Mouse (Mus musculus) brain, embryonic 14.5 days (tissue): ENCODE measurements at regions not wholly inside any gene's neighbourhood (a gene's known extent, or its start where the extent isn't known, plus 50 kb on each side); places are given as distances from the start of the nearest gene placed in this dataset.

ENCODE experiments used
- DNase-seq: peaks from one replicate; pipeline ENCODE4 v3.0.0-alpha.2; 2011; ENCODE audit warnings: low read depth
- CTCF ChIP-seq: fragments of 200-500 bp; IDR thresholded peaks from 2 replicates; pipeline ENCODE4 v1.5.1; 2012; ENCODE audit warnings: inconsistent platforms, mild to moderate bottlenecking, moderate library complexity, borderline replicate concordance; ENCODE audit not compliant: insufficient read depth, insufficient read length; ENCODE audit errors: extremely low read depth
- POLR2A ChIP-seq: fragments of 200-500 bp; IDR thresholded peaks from 2 replicates; pipeline ENCODE4 v1.6.1; 2012; ENCODE audit warnings: mild to moderate bottlenecking, inconsistent platforms, borderline replicate concordance; ENCODE audit not compliant: poor library complexity, insufficient read depth, insufficient read length, severe bottlenecking; ENCODE audit errors: extremely low read depth

DNA sequence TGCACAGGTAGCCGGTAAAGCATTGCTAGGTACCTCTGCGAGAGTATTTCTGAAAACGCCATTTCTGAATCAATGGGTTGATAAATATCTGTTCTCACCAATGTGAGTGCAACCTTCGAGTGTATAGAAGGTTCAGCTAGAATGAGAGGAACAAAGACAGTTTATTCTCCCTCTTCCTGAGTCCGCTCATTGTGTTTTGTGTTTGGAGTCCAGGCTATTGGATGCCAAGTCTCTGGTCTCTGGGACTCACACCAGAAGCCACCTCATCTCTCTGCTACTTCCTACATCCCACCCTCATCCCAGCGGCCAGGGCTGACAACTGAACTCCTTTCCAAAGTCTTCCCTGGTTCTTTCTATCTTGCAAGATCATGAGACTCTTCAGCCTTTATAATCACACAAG lies 62.7 kb downstream of the Lrrc30 start:
- TF ChIP-seq POLR2A = no peak
- no peak for TF ChIP-seq CTCF
- no peak for DNase-seq

- TF ChIP-seq CTCF = no peak
- no peak for TF ChIP-seq POLR2A
- DNase-seq = no peak
These were observed 66.3 kb downstream of the Lrrc30 start for GRCm38 (mm10) chr17:67566216-67566615.

DNA sequence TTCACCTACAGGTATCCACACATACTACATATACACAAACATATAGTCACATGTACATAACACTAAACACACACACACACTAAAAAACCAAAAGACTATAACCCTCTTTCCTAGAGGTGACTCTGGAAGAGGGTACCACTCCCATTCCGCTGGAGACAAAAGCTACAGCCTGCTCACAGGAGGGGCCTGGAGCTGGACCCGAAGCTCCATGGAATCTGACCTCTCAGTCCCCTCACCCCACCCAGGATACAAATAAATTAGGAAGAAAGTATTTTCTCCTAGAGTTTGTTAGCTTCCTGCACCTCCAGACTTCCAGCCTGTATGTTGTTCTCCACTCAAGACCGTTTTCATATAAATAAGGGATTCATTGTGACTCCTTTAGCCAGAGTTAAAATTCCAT lies 66.8 kb downstream of the Lrrc30 start:
- no peak for TF ChIP-seq CTCF
- TF ChIP-seq POLR2A = no peak

GRCm38 (mm10) chr17:67564845-67565244 lies 67.7 kb downstream of the Lrrc30 start:
- TF ChIP-seq POLR2A (no peak), CTCF (no peak)
- no peak for DNase-seq

More for the DNA sequence above, 66.8 kb downstream of the Lrrc30 start:
- DNase-seq = no peak

GRCm38 (mm10) chr17:67563036-67563435 lies 69.5 kb downstream of the Lrrc30 start:
- TF ChIP-seq POLR2A (no peak), CTCF (no peak)
- peak; percentile 87 for DNase-seq

- no peak for TF ChIP-seq POLR2A
- no peak for DNase-seq
These were observed 70.7 kb downstream of the Lrrc30 start for GRCm38 (mm10) chr17:67561802-67562201.

GRCm38 (mm10) chr17:67557351-67557870 lies 75.1 kb downstream of the Lrrc30 start:
- TF ChIP-seq CTCF = no peak
- DNase-seq = no peak

- TF ChIP-seq CTCF (no peak), POLR2A (no peak)
- DNase-seq = no peak
These were observed 79.9 kb downstream of the Lrrc30 start for GRCm38 (mm10) chr17:67552581-67553139.

DNA sequence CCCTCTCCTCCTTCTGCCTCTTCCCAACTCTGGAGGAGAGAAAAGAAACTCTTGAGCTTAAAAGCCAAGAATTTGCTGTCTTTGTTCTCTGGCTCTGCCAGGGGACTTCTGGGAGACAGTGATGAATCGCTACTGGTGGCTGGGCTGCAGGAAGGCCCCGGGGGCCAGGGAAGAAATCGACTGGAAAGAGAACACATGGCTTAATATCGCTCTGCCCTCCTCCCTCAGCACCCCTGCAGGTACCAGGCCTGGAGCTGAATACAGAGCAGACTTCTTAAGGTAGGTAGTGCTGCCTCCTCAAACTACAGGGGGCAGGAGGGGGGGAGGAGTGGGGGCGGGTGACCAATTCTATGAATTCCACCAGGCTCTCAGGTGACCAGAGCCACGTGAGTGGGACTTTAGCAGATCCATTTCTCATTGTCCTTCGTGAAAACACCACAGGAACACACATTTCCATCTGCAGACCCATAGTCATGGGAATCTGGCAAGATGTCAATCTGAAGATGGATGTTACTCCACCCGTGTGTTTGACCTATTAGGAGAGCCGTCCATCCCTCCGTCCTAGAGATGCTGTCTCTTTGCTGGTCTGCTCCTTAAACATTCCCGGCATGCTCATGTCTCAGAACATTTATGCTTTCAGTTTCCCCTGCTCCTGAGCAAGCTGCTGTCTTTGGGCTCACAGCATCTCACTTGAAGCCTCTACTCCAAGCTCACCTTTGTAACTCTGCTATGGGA lies 83.4 kb downstream of the Lrrc30 start:
- peak; percentile 47 for DNase-seq
- no peak for TF ChIP-seq CTCF
- TF ChIP-seq POLR2A = no peak

DNA sequence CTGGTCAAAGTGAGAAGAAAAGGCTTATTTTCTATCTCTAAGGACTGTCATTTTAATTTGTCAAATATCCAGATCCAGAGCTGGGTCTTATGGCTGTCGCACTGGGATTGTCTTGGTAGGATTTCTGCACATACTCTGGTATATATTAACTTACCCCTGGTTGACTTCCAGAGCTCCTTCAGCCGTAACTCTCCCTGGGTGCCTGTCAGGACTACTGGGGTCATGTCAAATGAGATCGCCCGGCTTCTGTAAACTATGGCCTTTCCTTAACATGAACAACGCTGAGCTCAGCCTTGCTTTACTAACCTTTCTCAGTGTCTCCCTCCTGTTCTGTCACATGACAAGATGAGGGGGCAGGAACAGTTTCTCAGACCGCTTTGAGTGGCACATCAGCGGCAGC lies 88.1 kb downstream of the Lrrc30 start:
- DNase-seq = no peak
- no peak for TF ChIP-seq POLR2A
- TF ChIP-seq CTCF = no peak

DNA sequence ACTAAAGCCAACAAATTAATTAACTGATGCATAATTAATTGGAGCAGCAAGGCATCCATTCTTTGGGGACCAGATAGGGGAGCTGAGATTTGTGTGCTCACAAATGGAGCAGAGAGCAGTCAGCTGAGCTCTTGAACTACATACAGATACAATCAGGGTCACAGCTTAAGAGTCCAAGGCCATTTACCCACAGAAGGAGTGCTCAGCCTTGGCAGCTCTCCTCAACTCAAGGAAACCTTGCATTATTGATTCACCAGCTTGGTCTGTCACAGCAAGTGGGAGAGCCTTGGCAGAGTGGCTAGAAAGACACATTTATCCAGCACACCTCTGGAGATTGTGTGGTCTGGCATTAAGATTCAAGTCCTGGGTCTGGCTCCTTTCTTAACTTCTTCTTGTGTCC lies 100.2 kb downstream of the Lrrc30 start:
- DNase-seq = peak; percentile 40

DNA sequence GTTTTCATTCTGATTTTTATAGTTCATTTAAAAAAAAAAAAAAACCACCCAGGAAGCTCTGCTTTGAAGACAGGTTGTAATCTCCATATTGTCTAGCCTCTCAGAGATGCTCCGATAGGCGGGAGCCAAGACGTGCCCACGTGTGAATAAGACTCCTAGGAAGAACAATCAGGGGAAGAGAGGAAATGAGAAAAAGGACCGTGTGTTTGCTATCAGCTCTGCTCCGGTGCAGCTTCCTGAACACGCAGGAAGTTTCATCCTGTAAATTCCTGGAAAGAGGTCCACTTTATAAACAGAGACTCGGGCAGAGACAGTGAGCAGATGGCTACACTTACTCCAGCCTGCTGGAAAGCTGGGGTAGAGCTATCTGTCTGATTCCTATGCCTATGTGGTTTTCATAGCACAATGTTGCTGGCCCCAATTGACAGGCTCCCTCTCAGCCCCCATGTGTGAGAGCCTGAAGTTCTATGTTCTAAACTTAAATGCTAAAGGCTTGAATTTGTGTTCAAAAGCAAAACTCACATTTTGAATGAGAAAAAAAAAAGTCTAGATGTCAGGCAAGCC lies 111.6 kb downstream of the Lrrc30 start:
- TF ChIP-seq POLR2A = no peak
- no peak for TF ChIP-seq CTCF

More for the DNA sequence above, 100.2 kb downstream of the Lrrc30 start:
- TF ChIP-seq POLR2A (no peak), CTCF (no peak)

More for the DNA sequence above, 111.6 kb downstream of the Lrrc30 start:
- DNase-seq = no peak
